Mouse (Mus musculus) layer of hippocampus, postnatal 14 days (tissue): ENCODE results near the gene Tgfb2. TPM values are rescaled to one million over a fixed set of nuclear protein-coding genes. Genes with fewer than 3 reads are reported as not detected.

ENCODE experiments used
- DNase-seq, 2 experiments: peaks; one replicate each; pipeline ENCODE4 v3.0.0; 2021 to 2022; ENCODE audit warnings: low spot score in 2 of 2, mixed read lengths in 1 of 2
- total RNA-seq, 2 experiments: library from RNA; stranded (reverse); gene quantifications; 2 replicates each; pipeline ENCODE4 v1.2.3; 2021

The Tgfb2 gene
- total RNA-seq, 2 experiments from 2014 or later, result 36.6 to 37.0 TPM

- DNase-seq, result peak; percentile 29 to 37
Observed at GRCm38 (mm10) chr1:186587065-186587804, 118.6 kb downstream of the Tgfb2 start.

- DNase-seq, result no peak
Observed at GRCm38 (mm10) chr1:186585571-186586164, 120.1 kb downstream of the Tgfb2 start.

DNA sequence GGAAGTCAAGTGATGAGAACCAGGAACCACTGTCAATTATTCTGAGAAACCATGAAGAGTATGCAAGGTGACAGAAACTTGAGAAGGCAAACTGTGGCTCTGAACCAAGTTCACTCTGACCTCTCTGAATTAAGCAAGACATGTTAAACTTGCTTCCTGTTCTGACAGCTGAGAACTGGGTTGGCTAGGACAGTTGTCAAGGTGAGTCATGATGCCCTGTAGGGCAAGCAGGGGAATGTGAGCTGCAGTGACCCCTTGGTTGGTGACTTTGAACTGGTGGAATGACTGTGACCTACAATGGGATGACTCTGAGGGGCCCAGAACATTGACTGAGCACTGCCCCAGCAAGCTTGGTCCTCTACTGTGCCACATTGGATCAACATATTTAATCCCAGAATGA lies 121.9 kb downstream of the Tgfb2 start:
- no peak for DNase-seq

GRCm38 (mm10) chr1:186582113-186582512 lies 123.7 kb downstream of the Tgfb2 start:
- DNase-seq, result no peak

GRCm38 (mm10) chr1:186581666-186582065 lies 124.1 kb downstream of the Tgfb2 start:
- no peak for DNase-seq

GRCm38 (mm10) chr1:186581114-186581513 lies 124.7 kb downstream of the Tgfb2 start:
- no peak for DNase-seq

GRCm38 (mm10) chr1:186577302-186577701 lies 128.5 kb downstream of the Tgfb2 start:
- DNase-seq, result no peak

GRCm38 (mm10) chr1:186575629-186576028 lies 130.2 kb downstream of the Tgfb2 start:
- DNase-seq, result no peak

GRCm38 (mm10) chr1:186575074-186575473 lies 130.7 kb downstream of the Tgfb2 start:
- no peak for DNase-seq

Other genes with a start within 250 kb of the Tgfb2 start
- gene Rrp15, start 43.4 kb upstream of the Tgfb2 start, total RNA-seq, result 10 to 100 TPM; 13.0 to 16.8 TPM